Mouse (Mus musculus) lung, adult 2 months (tissue): ENCODE measurements around the gene Gm20388.

Experiments
- CTCF ChIP-seq: fragments of 200-500 bp; IDR thresholded peaks from 2 replicates; pipeline ENCODE4 v1.5.1; 2011; ENCODE audit warnings: mild to moderate bottlenecking, low read length, control low read depth; ENCODE audit not compliant: insufficient read depth
- POLR2A ChIP-seq: fragments of 200-500 bp; IDR thresholded peaks from 2 replicates; pipeline ENCODE4 v1.6.1; 2011; ENCODE audit warnings: low read depth, mild to moderate bottlenecking, control low read depth, low read length, borderline replicate concordance; ENCODE audit errors: extremely low read depth

DNA sequence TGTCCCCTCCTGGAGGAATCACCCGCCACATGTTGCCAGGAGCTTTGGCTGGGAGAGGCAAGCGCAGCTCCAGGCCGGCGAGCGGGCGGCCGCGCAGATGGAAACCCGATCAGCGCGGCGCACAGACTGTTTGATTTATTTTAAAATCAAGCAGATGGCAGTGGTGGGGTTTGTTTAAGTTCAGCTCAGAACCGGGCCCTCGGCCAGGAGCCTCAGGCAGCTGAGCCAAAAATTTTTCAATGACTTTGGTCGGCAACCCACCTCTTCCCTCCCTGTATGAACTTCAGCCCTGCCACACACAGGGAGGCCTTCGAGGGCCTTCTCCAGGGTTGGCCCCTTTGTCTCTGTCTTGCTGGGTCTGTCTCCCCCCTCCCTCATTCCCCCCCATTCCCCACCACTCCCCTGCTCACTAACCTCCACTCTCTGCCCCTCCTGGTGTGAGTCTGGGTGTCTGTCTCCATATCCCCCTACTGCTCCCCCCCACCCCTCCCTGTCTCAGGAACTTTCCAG is 354.4 kb downstream of the Gm20388 start:
- TF ChIP-seq POLR2A (no peak), CTCF (no peak)
